Mouse (Mus musculus) cerebellum, postnatal 25 days (tissue): ENCODE data around the gene Gm6904.
"Not testable (repeated sequence)": the region's sequence is repeated elsewhere in the genome, so short reads cannot be mapped to it uniquely, and the experiment has no call there.

Experiments used
- DNase-seq, 2 experiments: peaks; one replicate each; pipeline ENCODE4 v3.0.0; 2021; ENCODE audit warnings: mixed read lengths in 2 of 2

Gene Gm6904

DNA sequence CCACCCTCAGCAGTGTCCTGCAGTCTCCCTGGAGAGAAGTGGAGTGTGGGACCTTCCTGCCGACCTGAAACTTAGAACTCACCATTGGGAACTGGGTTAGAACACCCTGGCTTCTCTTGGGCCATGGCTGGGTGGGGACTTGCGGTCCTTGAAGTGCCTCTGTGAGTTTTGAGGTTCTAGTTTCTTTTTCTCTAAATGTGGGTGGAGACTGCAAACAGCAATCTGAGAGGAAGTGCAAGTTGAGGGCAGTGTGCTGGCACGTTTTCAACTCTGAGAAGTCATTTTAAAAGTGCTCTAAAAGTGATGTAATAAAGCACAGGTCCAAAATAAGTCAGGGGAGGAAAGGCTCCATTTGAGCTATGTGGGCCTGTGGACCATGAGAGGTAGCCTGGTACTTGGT, at the start of gene Gm6904:
Gm6904 (minus strand) TSS at position 161 of the 400 bp plus-strand sequence.
- DNase-seq = no peak

DNA sequence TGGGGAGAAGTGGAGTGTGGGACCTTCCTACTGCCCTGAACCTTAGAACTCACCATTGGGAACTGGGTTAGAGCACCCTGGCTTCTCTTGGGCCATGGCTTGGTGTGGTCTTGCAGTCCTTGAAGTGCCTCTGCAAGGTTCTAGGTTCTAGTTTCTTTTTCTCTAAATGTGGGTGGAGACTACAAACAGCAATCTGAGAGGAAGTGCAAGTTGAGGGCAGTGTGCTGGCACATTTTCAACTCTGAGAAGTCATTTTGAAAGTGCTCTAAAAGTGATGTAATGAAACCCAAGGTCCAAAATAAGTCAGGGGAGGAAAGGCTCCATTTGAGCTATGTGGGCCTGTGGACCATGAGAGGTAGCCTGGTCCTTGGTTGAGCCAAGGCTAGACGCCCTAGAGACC, 37.4 kb upstream of the Gm6904 start, which contains the start of gene Phf11a:
Phf11a (minus strand) TSS at position 132 of the 400 bp plus-strand sequence.
- not testable (repeated sequence) for DNase-seq

DNA sequence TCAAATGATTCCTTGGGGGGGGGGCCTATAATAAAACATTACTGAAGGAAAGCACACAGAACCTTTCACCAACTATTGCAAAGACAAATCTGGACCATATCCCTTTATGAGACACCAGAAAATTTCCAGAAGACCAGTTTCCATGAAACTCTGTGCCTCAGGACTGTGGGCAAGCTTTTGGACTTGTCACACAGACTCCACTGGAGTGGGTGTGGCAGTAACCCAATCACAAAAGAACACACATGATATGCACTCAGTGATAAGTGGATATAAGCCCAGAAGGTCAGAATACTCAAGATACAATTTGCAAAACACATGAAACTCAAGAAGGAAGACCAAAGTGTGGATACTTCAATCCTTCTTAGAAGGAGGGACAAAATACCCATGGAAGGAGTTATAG, 31.8 kb upstream of the Gm6904 start:
- not testable (repeated sequence) for DNase-seq

DNA sequence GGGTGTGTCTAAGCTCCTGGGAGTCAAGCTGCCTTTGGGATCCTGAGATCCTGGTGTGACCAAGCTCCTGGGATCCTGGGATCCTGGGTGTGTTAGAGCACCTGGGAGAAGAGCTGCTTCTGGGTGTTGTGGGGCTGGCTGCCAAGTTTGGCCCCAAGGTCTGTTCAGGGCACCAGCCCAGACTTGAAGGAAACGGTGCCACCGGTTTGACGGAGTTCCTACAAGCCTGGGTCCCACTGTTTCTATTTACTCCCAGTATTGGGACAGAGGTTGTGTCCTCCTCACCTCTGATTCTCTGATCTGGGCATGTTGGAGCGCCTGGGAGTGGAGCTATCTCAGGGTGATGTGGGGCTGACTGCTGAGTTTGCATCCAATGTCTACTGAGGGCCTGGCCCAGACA, 14.9 kb upstream of the Gm6904 start:
- DNase-seq = not testable (repeated sequence)

DNA sequence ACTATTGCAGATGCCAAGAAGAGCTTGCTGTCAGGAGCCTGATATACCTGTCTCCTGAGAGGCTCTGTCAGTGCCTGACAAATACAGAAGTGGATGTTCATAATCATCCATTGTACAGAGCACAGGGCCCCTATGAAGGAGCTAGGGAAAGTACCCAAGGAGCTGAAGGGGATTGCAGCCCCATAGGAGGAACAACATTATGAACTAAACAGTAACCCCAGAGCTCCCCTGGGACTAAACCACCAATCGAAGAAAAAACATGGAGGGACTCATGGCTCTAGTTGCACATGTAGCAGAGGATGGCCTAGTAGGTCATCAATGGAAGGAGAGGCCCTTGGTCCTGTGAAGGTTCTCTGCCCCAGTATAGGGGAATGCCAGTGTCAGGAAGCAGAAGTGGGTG, 4.2 kb downstream of the Gm6904 start:
- not testable (repeated sequence) for DNase-seq

DNA sequence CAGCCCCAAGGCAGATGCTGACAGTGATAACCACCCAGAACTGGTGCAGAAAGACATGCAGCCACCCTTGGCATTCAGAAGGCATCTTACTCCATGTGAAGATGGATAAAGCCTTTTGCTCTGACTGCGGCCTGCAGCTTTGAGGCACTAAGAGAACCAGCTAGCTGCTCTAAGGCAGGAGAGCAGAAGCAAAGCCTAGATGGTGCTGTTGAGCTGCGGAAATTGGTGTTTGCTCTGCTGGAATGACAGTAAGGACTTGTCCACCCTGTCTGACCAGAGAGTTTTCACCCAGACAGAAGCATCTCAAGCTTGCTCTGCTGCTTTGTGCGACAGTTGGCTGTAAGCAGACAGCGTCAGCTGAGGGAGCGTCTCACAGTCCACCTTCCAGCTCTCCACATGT, 9.7 kb downstream of the Gm6904 start:
- peak in 1 of 2 experiments; percentile 20 for DNase-seq

DNA sequence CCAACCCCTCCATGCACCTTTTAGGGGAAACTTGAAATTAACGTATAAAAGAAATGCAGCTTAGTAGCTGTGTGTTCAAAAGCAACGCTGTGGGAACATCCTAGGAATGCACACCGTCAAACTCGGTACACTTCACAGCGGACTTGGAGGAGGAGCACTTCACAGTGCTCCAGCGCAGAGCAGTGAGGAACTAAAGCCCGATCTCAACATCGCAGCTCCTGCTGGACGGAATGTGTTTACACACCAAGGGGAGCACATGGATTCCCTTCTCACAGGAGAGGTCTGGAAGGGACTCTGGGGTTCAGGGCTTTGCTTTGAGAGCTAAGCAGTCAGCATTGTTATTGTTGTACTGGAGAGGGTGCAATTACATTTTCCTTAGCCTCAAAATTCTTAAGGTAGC, 26.4 kb downstream of the Gm6904 start:
- DNase-seq = no peak

DNA sequence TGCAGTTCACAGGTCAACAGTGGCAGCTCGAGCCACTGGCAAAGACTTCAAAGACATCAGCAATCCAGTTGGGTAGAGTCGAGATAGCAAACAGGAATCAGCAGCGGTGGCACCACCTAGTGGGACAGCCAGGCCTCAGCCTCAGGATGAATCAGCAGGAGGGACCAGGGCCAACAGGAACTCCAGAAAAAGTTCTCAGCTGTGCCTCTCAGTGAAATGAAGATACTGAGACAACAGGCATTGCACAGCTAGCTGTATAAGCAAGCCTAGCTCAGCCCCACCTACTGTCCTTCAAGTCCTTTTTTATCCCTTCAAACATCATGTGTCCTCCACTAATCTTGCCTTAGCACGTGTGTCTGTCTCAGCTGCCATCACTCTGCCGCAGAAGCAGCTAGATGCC, 28.0 kb downstream of the Gm6904 start:
- DNase-seq = no peak

DNA sequence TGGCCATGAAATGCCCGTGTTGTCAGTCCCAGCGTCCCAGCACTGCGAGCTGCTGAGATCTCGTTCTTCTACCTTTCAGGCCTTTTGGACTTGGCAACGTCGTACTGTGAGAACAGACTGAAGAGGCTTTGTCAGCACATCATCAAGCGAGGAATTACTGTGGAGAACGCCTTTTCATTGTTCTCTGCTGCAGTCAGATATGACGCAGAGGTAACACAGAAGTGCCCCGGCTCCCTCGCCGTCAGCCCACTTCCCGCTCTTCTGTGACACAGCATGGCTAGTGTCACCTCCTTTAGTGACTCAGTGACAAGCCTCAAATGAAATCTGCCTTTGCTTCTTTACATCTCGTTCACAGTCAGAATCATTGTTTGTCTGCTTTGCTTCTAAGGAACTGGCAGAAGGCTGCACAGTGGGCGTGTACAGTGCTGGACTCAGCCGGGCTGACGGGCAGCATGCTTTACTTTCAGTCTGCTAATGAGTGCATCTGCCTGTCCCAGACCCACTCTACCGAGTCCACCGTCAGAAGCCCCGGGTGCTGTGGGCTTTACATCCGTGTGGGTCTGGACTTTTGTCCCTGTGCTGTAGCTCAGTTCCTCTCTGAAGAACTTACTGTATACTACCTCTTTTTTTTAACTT, 29.6 kb downstream of the Gm6904 start:
- no peak for DNase-seq

DNA sequence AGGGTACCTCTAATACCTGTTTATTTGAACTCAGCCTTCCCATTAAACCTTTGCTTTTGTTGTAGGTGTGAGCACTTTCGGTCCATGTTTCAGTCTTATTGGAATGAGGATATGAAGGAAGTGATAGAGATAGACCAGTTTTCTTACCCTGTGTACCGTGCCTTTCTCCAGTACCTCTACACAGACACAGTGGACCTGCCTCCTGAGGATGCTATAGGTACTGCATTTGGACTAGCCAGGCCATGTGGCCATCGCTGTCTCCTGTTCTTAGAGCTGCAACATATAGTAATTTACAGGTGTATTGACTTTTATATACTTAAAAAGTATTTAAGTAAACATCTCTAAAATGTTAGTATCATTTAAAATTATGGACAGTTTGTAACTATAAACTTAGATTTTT, 30.2 kb downstream of the Gm6904 start:
- DNase-seq = no peak

DNA sequence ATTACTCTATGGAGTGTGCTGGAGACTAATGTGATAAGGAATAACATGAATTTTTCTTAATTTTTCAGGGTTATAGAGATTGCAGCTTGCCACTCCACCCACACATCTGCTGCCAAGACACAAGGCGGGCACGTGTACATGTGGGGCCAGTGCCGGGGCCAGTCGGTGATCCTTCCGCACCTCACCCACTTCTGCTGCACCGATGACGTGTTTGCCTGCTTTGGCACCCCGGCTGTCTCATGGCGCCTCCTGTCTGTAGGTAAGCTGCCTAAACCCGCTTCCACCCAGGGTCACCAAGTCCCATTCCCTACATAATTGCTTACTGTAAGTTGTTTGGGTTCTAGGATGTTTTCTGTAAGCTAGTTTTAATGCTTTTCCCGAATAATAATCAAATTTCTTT, 33.8 kb downstream of the Gm6904 start:
- no peak for DNase-seq

DNA sequence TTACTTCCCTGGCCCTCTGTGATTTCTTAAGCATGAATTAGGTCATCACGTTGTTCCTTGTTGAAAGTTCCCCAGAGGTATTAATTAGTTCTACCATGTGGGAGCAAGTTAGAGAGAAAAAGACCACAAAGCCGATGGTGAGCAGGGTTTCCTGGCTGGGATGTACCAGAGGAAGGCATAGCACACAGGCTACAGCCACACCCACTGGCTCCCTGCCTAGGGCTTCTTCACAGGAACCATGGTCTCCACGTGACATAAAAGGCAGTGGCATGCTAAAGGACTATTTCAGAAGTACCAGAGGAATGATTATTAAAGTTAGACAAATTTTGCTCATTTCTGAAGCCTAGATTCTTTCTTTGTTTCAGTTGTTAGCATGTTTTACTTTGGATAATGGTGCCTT, 40.8 kb downstream of the Gm6904 start:
- DNase-seq = no peak

DNA sequence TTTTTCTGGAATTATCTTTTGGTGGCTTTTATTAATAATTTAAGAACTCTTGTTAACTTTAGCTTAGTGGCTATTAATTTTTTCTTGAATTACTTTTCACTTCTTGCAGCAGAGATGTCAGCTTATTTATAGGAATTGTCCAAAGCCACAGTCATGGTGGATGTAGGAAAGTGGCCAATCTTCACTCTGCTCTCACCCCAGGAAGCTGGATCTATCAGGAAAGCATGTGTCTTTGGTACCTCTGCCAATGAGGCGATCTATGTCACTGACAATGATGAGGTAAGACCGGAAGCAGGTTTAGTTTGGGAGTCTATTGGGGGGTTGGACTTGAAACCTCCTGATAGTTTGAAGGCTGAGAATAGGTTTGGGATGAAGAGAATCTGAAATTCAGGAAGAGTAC, 50.2 kb downstream of the Gm6904 start:
- peak in 1 of 2 experiments; percentile 42 for DNase-seq

DNA sequence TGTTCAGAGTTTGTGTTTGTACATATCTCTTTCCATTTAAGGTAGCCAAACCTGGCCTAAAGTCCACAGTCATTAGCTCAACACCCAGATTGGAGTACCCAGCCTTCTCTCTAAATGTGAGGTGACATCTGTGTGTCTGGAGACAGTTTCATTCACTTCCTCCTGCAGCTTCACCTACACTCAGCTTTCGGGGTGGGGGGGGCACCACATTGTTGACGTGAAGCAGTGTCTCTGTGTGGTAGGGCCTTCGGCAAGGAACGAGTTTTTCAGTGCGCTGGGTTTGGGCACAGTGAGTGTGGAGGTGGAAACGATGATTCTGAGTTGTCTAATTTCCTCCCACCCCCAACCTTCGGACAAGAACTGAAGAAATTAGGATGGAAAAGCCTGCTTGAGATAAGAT, 51.0 kb downstream of the Gm6904 start:
- peak in 1 of 2 experiments; percentile 21 for DNase-seq

DNA sequence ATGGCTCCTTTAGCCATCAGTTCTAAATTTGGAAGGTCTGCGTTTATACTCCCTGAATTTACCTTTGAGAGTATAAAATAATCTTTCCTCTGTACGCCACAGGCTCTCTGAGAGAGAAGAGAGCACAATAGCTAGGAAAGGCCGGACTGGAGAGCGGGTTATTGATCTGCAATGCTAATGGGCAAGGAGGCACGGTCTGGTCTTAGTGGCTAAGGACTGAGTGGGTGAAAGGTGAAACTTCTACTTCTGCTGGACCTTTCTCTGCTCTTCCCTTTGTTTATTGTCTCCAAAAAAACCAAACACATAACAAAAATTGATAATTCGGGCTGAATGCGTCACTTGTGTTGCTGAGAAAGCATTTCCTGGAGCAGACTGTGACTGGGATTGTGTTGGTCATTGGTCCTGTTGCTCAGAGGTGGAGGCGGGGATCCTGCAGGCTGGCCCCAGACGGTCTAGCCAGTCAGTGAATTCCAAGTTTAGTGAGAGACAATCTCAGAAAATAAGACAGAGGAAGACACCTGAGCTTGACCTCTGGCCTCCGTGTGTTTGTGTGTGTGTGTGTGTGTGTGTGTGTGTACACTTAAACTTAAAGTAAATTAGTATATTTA, 53.9 kb downstream of the Gm6904 start:
- no peak for DNase-seq

DNA sequence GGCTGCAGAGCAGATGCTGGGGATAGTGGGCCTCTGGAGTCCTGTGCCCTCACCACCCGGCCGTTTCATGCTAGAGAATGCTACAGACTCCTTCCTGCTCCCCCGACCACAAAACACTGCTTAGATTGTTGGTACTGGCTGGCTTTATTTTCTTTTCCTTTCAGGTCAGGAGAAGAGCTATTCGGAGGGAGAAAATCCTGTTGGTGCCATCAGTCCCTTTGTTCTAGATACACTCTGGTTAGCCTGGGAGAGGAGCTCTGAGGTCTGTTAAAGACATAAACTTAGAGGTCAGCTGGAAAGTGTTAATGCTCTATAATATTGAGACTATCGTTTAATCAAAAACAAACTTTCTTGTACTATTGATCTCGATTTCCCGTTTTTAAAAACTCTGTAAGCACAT, 54.6 kb downstream of the Gm6904 start:
- DNase-seq = no peak

DNA sequence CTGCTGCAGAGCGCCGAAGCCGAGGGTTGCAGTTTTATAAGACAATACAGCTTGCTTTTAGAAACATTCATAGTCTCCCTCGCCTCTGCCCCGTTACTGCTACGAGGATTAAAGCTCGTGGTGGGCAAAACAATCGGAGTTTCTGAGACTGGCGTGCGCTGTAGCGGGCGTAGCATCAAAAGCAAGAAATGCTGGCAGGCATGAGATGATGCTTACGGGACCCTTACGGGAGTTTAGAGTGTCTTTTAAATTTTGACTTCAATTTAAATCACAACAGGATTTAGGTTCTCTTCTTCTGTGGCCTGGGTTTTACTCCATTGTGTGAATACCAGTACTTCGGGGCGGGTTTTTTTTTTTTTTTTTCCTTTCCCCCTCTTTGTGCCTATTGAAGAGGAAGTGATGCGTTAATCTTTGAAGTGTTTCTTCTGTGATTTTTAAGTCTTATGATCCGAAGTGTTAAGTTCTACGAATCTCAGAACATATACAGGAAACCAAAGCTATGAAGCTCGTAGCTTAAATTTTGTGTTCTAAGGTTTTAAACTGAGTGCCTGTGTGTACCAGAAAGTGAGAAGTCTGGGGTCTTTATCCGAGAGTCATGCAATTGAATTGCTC, 58.3 kb downstream of the Gm6904 start:
- DNase-seq = no peak

DNA sequence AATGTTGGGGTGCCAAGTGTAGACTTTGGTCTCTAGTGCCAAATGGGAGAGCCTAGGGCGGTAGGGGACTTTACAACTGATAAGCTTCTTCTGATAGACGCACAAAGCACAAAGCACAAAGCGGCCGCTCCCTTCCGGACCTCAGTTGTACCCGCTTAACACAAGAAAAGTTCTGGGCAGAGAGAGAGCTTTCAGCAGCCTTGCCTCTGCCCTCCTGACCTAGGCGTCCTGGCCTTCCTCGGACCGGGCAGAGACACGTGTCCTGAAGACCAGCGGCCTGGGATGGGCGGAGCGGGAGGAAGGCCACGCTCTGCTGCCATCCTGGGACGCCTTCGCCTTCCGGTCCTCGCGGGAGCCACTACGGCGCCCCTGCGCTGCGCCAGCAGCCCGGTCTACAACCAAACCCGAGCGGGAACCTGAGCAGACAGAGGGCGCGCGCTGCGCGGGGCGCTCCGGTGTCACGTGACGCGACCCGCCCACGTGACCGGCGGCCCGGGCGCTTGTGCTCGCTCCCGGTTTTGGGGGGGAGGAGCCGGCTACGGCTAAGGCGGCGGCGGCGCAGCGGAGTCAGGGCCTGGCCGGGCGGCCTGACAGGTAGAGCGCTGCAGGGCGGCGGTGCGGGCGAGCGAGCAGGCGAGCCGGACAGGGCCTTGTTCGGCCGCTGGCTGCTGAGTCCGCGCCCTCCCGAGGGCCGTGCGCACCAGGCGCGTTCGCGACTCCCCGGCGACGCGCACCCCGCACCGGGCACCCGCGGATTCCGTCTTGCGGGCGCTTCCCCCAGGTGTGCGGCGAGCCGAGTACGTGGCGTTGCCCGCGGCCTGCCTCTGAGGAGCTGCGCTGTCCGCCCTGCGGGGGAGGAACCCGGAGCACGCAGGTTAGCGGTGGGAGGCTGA, 59.1 kb downstream of the Gm6904 start, which contains the start of gene Rcbtb1:
Rcbtb1 (plus strand) TSS at position 499 of the 893 bp plus-strand sequence.
- DNase-seq = peak; percentile 96
